Mouse (Mus musculus) ES-Bruce4 (cell line): ENCODE measurements around the gene Kcnd2.

ENCODE experiments used
- CTCF ChIP-seq: IDR thresholded peaks from one replicate; pipeline ENCODE4 v1.8.1; 2011; ENCODE audit warnings: low read depth, low read length
- EP300 ChIP-seq: IDR thresholded peaks from 2 replicates; pipeline ENCODE4 v1.6.1; 2011; ENCODE audit warnings: low read depth, low read length; ENCODE audit not compliant: insufficient read depth
- POLR2A ChIP-seq: IDR thresholded peaks from one replicate; pipeline ENCODE4 v1.8.1; 2011; ENCODE audit warnings: low read length; ENCODE audit not compliant: insufficient read depth

- TF ChIP-seq POLR2A, result no peak
- no peak for TF ChIP-seq CTCF
- TF ChIP-seq EP300, result no peak
These were observed 111.9 kb downstream of the Kcnd2 start for GRCm38 (mm10) chr6:21327081-21327737.
